Mouse (Mus musculus): ENCODE data around the gene Srcin1. TPM values are rescaled to one million over a fixed set of nuclear protein-coding genes. Genes with fewer than 3 reads are reported as not detected.

The Srcin1 gene
- polyA plus RNA-seq, 1 experiment from 2014 or later, result 0.55 TPM

Other genes with a start within 250 kb of the Srcin1 start
- 0.01 and 0.04 TPM in 2 replicates for gene Gpr179, start 224.1 kb downstream of the Srcin1 start, polyA plus RNA-seq (2014; fragmentation: Nextera tagmentation; extraction: Ambion mirVana)
- 2.4 and 2.8 TPM in 2 replicates for gene Socs7, start 213.6 kb downstream of the Srcin1 start, polyA plus RNA-seq (2014; fragmentation: Nextera tagmentation; extraction: Ambion mirVana)
- gene Arhgap23, start 160.7 kb downstream of the Srcin1 start, polyA plus RNA-seq (2014; fragmentation: Nextera tagmentation; extraction: Ambion mirVana), result 3.1 and 4.2 TPM in 2 replicates
- not detected in 2 replicates for gene 4933428G20Rik, start 75.8 kb downstream of the Srcin1 start, polyA plus RNA-seq (2014; fragmentation: Nextera tagmentation; extraction: Ambion mirVana)
- 9.0 and 9.7 TPM in 2 replicates for gene Epop, start 53.5 kb upstream of the Srcin1 start, polyA plus RNA-seq (2014; fragmentation: Nextera tagmentation; extraction: Ambion mirVana)
- gene Mllt6, start 87.2 kb upstream of the Srcin1 start, polyA plus RNA-seq (2014; fragmentation: Nextera tagmentation; extraction: Ambion mirVana), result 3.7 and 3.9 TPM in 2 replicates
- gene Cisd3, start 109.6 kb upstream of the Srcin1 start, polyA plus RNA-seq (2014; fragmentation: Nextera tagmentation; extraction: Ambion mirVana), result 11.8 TPM in 2 replicates
- 18.0 and 21.8 TPM in 2 replicates for gene Pcgf2, start 124.3 kb upstream of the Srcin1 start, polyA plus RNA-seq (2014; fragmentation: Nextera tagmentation; extraction: Ambion mirVana)
- gene Psmb3, start 127.2 kb upstream of the Srcin1 start, polyA plus RNA-seq (2014; fragmentation: Nextera tagmentation; extraction: Ambion mirVana), result 476 and 532 TPM in 2 replicates
- gene Pip4k2b, start 168.5 kb upstream of the Srcin1 start, polyA plus RNA-seq (2014; fragmentation: Nextera tagmentation; extraction: Ambion mirVana), result 2.6 and 2.8 TPM in 2 replicates
- gene Cwc25, start 190.4 kb upstream of the Srcin1 start, polyA plus RNA-seq (2014; fragmentation: Nextera tagmentation; extraction: Ambion mirVana), result 12.9 and 13.1 TPM in 2 replicates
- not detected in 2 replicates for gene 1700001P01Rik, start 199.7 kb upstream of the Srcin1 start, polyA plus RNA-seq (2014; fragmentation: Nextera tagmentation; extraction: Ambion mirVana)
- gene Rpl23, start 206.3 kb upstream of the Srcin1 start, polyA plus RNA-seq (2014; fragmentation: Nextera tagmentation; extraction: Ambion mirVana), result 524 and 537 TPM in 2 replicates
- 62.6 and 67.8 TPM in 2 replicates for gene Lasp1, start 222.8 kb upstream of the Srcin1 start, polyA plus RNA-seq (2014; fragmentation: Nextera tagmentation; extraction: Ambion mirVana)

Measured in embryonic facial prominence, embryonic 11.5 days (tissue).